Mouse (Mus musculus) neural tube, embryonic 10.5 days (tissue): ENCODE results near the gene Zfp74.
A peak's percentile ranks its signal among the peaks of the same experiment; 100 is the strongest.
"Not testable (repeated sequence)": the region's sequence is repeated elsewhere in the genome, so short reads cannot be mapped to it uniquely, and the experiment has no call there.

Source experiments
- DNase-seq: peaks from one replicate; pipeline ENCODE4 v3.0.0-alpha.2; 2017; ENCODE audit warnings: low spot score; ENCODE audit errors: extremely low spot score

Zfp74 gene

GRCm38 (mm10) chr7:29953513-29954401 is at the start of gene Zfp74:
TSS of gene Zfp74 (minus strand) at chr7:29954089.
- peak; percentile 89 for DNase-seq

DNA sequence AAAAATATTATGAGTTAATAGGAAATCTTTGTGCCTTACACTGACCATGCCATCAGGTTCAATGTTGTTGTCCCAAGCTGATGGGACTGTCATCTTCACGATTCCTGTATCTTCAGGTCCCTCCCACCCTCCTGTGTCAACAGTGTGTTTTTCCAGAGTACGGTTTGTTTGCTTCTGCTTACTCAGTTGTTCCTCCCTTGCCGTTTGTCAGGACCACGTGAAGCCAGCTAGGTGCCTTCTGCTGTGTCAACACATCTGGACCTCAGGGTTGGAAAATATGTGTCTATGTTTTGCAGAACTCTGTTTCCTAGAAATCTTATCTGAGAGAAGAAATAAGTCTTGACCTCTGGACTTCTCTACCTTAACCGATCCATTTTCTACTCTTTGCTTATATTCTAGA is 46.7 kb upstream of the Zfp74 start:
- DNase-seq, result no peak

GRCm38 (mm10) chr7:29995134-29995533 is 41.2 kb upstream of the Zfp74 start:
- no peak for DNase-seq

GRCm38 (mm10) chr7:29993340-29993739 is 39.5 kb upstream of the Zfp74 start:
- no peak for DNase-seq

- DNase-seq, result no peak
Measured at GRCm38 (mm10) chr7:29992698-29993097, 38.8 kb upstream of the Zfp74 start.

GRCm38 (mm10) chr7:29989031-29989430 is 35.1 kb upstream of the Zfp74 start:
- DNase-seq, result no peak

DNA sequence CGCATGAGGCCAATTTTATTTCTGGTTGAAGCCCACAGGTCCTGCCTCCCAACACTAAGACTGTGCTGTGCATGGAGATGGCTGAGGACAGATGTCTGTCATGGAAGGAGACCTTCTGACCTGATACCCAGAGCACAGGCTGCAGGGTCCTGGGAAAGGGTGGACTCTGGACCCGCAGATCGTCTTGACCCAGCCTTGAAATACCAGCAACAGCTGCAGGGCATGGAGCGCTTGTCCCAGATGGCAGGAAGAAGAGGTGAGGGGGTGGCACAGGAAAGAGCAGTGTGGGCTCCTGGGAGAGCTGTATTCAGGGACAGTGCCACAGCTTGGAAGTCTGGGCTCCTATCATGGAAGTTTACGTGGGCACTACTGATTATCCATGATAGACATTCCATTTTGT is 33.7 kb upstream of the Zfp74 start:
- DNase-seq, result no peak

DNA sequence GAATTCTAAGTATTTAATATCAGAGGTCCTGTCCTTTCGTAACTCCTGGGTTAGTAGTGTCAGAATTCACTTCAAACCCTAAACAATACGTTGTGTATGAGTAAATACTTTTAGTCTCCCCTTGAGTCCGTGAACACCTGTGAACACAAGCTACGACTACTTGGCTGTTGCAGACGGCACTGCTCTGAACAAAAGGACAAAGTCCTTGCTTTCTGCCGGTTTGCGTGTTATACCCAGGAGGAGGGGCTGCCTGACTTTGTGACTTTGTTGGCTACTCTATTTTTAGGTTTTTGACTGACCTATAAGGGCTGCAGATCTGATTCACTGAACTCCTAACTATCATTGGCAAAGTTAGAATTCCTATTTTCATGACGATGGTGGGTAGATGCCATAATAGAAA is 32.2 kb upstream of the Zfp74 start:
- no peak for DNase-seq

GRCm38 (mm10) chr7:29983690-29984380 is 29.9 kb upstream of the Zfp74 start, which contains the start of gene Zfp568:
TSS of gene Zfp568 (plus strand) at chr7:29983955.
- peak; percentile 97 for DNase-seq

DNA sequence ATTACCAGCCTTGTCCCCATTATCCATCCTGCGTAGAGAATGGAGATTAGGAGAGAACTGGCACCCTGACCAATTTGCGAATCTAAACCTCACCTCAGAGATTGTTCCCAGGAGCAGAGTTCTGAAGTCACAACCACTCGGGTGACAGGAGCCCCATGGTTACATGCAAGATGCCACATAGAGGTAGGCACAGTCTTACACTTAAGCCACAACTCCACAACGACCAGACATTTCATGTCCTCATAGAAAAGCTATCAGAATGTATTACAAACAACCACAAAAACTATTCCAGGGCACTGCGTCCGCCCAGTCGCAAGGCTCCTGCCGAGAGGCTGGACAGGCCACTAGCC is 29.4 kb upstream of the Zfp74 start:
- no peak for DNase-seq

DNA sequence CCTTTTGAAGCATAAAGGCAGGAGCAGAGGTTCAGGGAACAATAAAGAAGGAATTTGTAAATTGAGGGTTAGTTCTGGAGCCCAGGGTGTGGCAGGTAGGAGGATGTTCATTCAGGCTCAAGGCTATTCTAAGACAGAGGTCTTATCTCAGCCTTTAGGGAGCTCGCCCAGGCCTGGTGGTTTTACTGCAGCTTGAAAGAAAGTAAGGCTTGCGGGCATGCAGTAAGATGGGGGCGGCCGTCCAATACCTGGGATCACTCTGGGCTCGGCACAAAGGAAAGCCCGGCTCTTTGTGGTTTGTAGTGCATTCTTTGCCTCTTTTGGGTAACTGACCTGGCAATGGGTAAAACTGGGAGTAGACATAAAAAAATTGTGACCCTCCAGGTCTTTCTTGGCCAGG is 29.0 kb upstream of the Zfp74 start:
- peak; percentile 18 for DNase-seq

DNA sequence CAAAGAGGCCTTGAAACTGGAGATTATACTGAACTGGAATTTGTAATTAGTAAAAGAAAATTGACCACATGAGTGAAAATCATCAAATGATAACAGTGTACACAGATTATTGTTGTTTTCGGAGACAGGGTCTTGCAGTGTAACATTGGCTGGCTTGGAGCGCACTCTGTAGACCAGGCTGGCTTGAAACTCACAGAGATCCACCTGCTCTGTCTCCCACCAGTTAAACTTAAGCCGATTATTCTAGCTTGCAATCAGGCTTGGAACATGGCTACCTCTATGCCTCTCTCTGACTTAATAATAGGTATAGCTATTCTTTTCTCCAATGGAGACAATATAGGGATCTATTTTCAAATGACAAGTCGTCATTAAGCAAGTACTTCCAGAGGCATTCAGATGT is 28.5 kb upstream of the Zfp74 start:
- no peak for DNase-seq

DNA sequence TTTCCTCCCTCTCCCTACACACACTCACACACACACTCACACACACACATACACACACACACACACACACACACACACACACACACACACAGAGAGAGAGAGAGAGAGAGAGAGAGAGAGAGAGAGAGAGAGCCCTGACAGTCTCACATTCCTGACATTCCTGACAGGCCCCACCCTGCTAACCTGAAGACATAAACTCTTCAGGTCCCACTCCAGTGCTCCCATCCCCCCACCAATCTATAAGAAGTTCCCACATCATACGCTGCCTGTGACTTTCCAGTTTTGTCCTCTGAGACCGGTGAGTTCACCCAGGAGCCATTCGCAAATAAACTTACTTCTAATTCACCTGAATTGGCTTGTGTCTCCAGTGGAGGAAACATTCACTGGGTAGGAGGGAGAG is 28.0 kb upstream of the Zfp74 start:
- DNase-seq, result no peak

DNA sequence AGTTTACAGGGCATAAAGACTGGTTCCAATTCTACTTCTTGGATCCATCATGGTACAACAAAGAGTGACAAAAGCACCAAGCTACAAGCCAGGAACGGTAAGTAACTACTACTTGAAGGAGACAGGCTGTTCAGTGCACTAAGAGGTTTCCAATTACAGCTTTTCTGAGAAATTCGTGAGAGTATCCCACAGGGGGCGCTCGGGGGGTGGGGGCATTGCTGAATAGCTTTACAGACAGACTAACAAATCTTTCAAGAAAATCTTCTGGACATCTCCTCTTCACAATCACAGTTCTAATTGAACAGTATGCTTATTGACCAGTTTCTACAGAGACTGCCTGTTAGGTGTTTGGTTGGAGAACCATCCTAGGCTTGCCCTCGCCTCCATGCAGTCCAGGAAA is 27.6 kb upstream of the Zfp74 start:
- no peak for DNase-seq

DNA sequence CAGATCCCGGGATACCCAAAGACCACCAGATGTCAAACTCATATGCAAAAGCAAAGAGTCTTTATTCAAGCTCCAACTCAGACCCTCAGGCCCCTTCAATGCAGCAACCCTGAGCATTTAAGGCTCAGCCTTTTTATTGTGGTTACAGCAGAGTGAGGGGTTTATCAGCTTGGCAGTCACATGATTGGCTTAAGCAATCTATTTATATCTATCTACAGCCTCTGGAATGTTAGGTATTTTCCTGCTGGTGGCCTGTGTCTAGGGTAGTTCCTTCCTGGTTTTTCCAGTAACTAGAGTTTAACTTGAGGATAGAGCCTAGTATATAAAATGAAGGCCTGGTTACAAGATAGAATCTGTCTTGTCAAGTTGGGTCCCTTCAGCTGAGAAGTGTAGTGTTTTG is 26.9 kb upstream of the Zfp74 start:
- DNase-seq, result no peak

DNA sequence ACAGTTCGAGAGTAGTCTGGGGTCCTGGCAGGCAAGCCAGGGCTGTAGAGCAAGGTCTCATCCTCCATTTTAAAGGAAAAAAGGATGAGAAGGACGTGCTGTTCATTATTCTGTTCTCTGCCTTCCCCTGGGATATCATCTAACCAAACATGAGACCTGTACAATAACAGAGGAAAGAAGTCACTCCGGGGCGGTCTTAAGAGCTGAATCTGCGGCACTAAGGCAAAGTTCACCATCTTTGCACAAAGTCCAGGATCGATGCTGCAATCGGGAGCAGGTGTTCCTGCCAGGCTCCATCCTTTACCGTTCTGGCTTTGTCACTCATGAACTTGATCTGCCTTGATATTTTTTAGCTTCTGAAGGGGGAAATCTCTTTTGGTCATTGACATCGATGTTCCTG is 16.8 kb upstream of the Zfp74 start:
- DNase-seq, result no peak

DNA sequence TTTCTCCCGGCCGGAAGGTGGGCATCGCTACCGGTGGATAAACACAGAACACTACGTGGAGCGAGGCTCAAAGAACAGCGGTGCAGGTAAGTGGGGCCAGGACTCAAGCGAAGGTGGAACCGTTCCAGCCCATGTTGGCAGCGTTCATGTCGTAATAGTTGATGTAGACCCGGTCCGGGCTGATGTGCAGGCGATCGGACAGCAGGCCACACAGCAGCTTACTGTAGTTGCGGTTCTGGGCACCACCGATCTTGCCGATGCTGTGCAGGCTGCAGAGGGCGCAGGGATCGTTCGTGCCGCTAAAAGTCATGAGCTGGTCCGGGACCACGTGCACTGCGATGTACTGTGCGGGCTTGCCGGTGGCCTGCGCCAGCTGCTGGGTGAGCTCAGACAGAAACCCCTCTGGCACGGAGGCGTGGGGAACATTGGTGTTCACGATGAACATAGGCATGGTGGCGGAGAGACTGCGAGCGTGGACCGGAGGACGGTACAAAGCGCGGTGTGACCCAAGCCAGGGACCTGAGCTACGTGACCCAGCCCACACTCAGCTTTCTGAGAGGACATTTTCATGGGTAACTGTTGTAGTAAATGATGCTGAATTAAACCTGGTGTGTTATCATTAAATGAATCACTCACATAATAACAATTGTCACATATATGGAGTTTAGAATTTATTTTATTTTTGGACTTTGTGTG is 11.4 kb upstream of the Zfp74 start:
- DNase-seq, result not testable (repeated sequence)

DNA sequence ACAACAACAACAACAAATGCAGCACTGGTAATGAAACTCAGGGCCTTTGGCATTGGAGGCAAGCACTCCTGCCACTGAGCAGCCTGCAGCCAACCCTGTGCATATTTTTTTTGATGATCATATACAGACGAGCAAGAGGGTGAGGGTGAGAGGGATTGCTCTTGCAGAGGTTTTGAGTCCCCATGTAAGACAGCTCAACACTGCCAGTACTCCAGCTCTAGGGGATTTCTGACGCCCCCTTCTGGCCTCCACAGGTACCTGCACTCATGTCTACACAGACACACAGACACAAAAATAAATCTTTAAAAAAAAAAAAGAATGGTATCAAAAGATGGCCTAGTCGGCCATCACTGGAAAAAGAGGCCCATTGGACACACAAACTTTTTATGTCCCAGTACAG is 5.1 kb upstream of the Zfp74 start:
- no peak for DNase-seq

- DNase-seq, result no peak
Measured at GRCm38 (mm10) chr7:29958125-29958724, 4.3 kb upstream of the Zfp74 start.

- DNase-seq, result no peak
Measured at GRCm38 (mm10) chr7:29956257-29956656, 2.4 kb upstream of the Zfp74 start.

- peak; percentile 51 for DNase-seq
Measured at GRCm38 (mm10) chr7:29954731-29955130, 842 bp upstream of the Zfp74 start.

- DNase-seq, result no peak
Measured at GRCm38 (mm10) chr7:29953086-29953485, 803 bp downstream of the Zfp74 start.
